Mouse (Mus musculus) brain, embryonic 14.5 days (tissue): ENCODE results near the gene Ttll4.

Source experiments
- CTCF ChIP-seq: fragments of 200-500 bp; IDR thresholded peaks from 2 replicates; pipeline ENCODE4 v1.5.1; 2012; ENCODE audit warnings: inconsistent platforms, mild to moderate bottlenecking, moderate library complexity, borderline replicate concordance; ENCODE audit not compliant: insufficient read depth, insufficient read length; ENCODE audit errors: extremely low read depth
- POLR2A ChIP-seq: fragments of 200-500 bp; IDR thresholded peaks from 2 replicates; pipeline ENCODE4 v1.6.1; 2012; ENCODE audit warnings: mild to moderate bottlenecking, inconsistent platforms, borderline replicate concordance; ENCODE audit not compliant: poor library complexity, insufficient read depth, insufficient read length, severe bottlenecking; ENCODE audit errors: extremely low read depth

GRCm38 (mm10) chr1:74709566-74709965 is 48.0 kb downstream of the Ttll4 start:
- TF ChIP-seq POLR2A (no peak), CTCF (no peak)
